Mouse (Mus musculus): ENCODE measurements around the gene Hoxc10.

The Hoxc10 gene

GRCm38 (mm10) chr15:102969296-102969695, 2.7 kb downstream of the Hoxc10 start:
- no peak for DNase-seq

DNA sequence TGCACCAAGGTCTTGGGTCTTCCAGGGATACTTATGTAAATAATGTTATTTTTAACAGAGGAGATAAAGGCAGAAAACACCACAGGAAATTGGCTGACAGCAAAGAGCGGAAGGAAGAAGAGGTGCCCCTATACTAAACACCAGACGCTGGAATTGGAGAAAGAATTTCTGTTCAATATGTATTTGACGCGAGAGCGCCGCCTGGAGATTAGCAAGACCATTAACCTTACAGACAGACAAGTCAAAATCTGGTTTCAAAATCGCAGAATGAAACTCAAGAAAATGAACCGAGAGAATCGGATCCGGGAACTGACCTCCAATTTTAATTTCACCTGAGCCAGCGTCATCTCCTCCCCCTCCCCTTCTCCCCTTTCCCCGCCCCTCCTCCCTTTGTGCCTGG, 4.1 kb downstream of the Hoxc10 start:
- DNase-seq, result no peak

- no peak for DNase-seq
Measured at GRCm38 (mm10) chr15:102972254-102972653, 5.7 kb downstream of the Hoxc10 start.

DNA sequence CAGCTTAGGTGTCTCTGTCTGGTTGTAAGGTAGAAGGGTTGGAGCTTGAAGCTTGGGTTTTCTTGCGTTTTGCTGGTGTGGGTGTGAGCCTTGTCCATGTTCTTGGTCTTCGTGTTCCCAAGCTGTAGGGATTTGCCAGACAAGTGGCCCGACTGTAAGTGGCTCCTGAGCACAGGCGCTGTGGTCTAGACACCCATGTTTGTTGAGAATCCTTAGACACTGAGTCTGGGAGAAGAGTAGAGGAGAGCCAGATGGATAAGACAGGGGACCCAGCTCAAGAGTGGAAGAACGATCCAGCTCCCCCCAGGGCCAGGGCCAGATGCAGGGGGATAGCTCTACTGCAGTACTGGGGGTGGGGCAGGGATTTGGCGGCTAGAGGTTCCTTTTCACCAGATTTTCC, 6.2 kb downstream of the Hoxc10 start:
- DNase-seq, result no peak

GRCm38 (mm10) chr15:102975034-102975433, 8.4 kb downstream of the Hoxc10 start:
- DNase-seq, result no peak

GRCm38 (mm10) chr15:102975688-102976111, 9.1 kb downstream of the Hoxc10 start:
- DNase-seq, result no peak

DNA sequence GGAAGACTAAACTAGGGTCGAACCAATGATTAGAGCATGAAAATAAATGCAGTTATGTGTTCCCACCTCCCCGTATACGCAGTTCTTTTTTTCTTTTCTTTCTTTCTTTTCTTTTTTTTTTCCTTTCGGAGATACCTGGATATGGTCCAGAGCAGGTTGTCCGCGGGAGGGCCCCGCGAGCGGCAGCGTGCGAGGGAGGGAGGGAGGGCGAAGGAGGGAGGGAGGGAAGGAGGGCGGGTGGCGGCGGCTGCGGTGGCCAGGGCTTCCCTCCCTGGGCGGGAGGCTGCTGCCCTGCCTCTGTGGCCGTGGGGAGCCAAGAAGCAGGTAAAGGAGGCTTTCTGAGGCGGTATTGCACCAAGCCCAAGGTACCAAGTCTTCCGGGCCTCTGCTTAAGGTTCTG, 9.6 kb downstream of the Hoxc10 start, which contains the start of gene Hoxc9:
Hoxc9 (plus strand) TSS at position 269 of the 400 bp plus-strand sequence.
- DNase-seq, result no peak

DNA sequence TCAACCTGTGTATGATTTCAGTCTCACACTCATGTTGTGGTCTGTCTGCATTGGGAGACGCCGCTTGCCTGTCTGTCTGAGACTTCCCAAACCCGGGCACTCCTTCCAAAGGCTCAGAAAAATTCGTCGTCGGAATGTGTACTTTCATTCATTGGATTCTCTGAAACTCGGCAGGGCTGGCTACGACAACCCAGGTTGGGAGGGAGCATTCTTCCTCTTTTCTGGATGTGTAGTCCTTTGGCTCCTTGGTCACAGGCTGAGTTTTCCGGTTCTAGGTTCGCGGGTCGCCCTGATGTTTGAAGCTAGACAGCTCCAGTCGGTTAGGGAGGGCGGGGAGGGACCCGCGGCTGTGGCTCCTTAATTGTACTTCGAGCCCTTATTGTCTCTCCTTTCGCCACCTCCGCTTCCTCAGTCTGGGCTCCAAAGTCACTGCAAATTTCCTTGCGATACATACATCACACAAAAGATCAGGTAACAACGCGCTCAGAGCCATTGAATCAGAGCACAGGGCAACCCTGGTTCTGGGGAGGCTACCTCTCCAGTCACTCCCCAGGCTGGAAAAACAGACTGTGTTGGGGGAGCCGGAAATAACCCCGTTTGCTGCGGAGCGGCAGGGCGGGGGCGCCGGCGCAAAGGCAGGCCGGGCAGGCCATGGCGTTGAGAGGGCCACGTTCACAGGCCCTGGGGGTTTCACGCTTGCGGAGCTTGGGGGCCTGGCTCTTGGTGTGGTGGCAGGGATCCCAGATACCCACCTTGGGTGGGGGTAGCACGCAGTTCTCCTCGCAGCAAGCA, 10.2 kb downstream of the Hoxc10 start:
- no peak for DNase-seq

- no peak for DNase-seq
Measured at GRCm38 (mm10) chr15:102977423-102977974, 10.9 kb downstream of the Hoxc10 start.

DNA sequence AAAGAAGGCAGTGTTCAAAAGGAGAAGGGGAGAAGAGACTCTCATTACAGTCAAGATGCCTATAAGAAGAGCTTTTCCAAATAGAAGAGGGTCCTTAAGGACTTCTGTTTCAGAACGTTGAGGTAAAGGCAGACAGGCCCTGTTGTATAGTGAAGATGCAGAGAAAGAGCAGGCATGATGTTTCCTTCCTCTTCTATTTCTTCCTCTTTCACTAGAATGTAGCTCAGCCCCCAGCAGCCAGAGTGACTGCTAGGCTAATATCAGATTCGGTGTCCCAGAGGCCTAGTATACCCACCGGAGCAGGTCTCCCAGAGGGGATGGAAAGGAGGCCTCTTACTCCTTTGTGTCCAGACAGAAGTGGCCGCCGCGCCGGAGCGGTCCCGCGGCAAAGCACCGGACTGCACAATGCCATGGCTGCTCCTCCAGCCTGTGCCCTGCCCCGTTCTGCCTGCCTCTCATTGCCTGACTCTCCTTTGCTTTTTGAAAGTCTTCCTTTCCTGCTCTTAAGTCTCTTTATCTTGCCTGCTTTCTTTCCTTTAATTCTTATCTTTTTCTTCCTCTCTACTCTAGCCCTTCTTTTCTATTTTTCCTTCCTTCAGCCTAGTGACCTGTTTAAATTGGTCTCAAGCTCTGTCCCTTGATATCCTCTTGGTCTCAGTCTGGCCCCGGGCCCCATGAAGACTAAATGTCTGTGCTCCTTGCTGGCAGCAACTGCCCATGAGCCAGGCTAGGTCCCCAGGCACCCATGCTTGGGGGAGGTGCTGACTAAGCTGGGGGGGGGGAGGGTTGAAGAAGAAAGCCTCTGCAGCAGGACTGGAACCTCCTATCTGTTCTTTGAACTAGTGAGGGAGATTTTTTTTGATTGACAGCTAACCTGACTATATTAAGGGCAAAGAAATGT, 12.3 kb downstream of the Hoxc10 start:
- DNase-seq, result no peak

DNA sequence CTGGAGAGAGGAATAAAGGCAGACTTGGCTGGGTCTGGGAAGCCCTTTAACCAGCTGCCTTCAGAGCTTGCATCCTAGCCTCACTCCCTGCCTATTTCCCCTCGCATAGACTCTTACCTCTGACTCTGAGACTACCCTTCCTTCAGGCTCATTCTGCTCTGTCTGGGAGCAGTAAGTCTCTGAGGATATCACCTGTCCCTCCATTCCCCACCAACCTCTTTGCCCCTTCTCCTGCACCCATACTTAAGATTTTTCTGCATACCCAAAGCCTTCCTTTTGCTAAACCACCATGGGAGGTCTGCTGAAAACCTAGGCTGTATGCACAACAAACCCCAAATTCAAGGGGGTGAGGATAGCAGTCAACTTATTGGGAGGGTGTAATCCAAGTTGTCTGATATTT, 13.3 kb downstream of the Hoxc10 start:
- DNase-seq, result no peak

GRCm38 (mm10) chr15:102980352-102980751, 13.8 kb downstream of the Hoxc10 start:
- DNase-seq, result no peak

DNA sequence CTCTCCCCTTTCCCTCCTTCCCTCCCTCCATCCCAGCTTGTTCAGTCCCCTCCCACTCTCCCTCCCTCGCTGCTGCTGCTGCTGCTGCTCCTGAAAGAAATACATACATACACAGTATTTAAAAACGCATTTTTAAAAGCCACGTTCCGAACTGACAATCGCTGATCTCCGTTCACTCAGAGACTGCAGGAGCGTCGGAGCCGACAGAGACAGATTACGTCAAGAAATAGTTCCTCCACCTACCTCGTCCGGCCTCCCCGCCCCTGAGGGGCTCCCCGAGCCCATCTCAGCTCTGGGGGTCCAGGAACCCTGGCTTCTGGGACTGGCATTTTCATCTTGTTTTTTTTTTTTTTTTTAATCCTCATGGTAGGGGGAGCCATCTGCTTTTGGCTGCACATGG, 14.3 kb downstream of the Hoxc10 start:
- no peak for DNase-seq

GRCm38 (mm10) chr15:102981379-102982288, 15.0 kb downstream of the Hoxc10 start:
- no peak for DNase-seq

DNA sequence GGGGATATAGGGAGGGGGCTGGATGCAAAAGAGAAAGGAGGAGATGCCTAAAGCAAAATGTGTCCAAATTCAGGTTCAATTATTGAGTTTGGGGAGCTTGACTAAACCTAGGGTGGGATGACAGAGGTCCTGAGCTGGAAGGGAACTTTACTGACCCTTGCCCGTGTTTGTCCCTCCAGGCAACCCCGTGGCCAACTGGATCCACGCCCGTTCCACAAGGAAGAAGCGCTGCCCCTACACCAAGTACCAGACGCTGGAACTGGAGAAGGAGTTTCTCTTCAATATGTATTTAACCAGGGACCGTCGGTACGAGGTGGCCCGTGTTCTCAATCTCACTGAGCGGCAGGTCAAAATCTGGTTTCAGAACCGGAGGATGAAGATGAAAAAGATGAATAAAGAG, 17.1 kb downstream of the Hoxc10 start:
- no peak for DNase-seq

GRCm38 (mm10) chr15:102984521-102984920, 17.9 kb downstream of the Hoxc10 start:
- no peak for DNase-seq

DNA sequence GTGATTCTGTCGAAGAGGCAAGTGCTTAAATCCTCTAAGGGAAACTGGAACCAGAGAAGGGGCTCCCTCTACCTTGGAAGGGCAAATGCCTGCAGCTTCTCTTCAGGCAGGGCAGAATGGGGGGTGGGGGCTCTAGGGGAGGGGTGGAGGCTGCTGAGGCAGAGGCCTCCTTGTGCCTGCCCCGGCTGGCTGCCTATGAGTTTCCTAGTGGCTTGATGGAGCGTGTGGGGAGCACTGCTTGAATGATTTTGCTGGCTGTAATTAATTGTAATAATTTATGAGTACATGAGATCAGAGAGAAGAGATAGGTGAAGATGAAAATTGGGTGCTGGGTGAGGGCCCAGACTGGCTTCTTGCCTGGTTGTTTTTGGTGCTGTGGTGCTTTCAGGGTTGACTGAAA, 18.3 kb downstream of the Hoxc10 start:
- DNase-seq, result no peak

GRCm38 (mm10) chr15:102987124-102987833, 20.7 kb downstream of the Hoxc10 start:
- DNase-seq, result peak; percentile 75

- DNase-seq, result no peak
Measured at GRCm38 (mm10) chr15:102988078-102988477, 21.5 kb downstream of the Hoxc10 start.

GRCm38 (mm10) chr15:102990461-102991397, 24.1 kb downstream of the Hoxc10 start, which contains the start of gene Hoxc8:
Gene Hoxc8 (plus strand): TSS chr15:102990607.
- no peak for DNase-seq

DNA sequence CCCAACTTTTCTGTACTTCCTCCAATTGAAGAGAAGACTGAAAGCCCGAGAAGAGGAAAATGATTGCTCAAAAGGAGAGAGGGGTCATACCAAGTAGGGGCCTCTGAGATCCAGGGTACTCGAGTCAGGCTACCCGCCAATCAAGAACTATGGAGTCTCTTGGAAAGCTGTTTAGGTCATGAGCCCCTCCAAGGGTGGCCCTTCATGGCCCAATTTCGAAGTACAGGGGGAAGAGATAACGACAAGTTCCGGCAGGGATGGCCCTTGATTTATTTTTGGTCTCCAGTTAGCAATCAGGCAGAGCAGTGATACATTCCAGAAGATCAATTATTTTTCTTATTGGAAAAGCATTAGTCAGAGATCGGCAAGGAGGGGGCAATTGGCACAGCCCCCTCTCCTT, 25.2 kb downstream of the Hoxc10 start:
- DNase-seq, result no peak

Data from thymus, postnatal 14 days (tissue).